Comparison of ENCODE assay signal across 8 mouse cellular contexts in the genomic region with DNA sequence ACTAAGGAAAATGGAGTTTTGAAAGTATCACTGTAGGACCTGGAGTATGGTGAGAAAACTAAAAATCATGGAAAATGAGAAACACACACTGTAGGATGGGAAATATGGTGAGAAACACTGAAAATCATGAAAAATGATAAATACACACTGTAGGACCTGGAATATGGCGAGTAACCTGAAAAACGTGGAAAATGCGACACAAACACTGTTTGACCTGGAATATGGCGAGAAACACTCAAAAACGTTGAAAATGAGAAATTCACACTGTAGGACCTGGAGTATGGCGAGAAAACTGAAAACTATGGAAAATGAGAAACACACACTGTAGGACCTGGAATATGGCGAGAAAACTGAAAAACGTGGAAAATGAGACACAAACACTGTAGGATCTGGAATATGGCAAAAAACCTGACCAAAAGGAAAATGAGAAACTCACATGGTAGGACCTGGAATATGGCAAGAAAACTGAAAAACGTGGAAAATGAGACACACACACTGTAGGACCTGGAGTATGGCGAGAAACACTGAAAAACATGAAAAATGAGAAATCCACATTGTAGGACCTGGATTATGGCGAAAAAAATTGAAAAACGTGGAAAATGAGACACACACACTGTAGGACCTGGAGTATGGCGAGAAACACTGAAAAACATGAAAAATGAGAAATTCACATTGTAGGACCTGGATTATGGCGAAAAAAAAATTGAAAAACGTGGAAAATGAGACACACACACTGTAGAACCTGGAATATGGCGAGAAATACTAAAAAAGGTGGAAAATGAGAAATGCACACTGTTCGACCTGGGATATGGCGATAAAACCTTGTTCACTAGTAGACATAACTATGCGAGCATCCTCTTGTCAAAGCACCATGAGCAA.
DNase-seq lines count a peak whose midpoint lies in the region; ATAC-seq lines count a peak whose summit lies in the region.
"Had no signal": no experiment of that assay in that cellular context is flagged by ENCODE, and none has a peak within 500 bp of the region (broad histone marks: within the 10 kb centered on the region; RNA-seq: fewer than 3 reads in every experiment).

No protein-coding gene starts in this region.

- H3K27ac ChIP-seq in hindbrain, embryonic 15.5 days (replicated peaks): no peak overlapping the region
- H3K27ac ChIP-seq in midbrain, embryonic 12.5 days (replicated peaks): no peak overlapping the region

- H3K4me1 ChIP-seq in hindbrain, embryonic 15.5 days (replicated peaks): no peaks in the 10 kb centered on the region
- no peaks in the 10 kb centered on the region for H3K4me1 ChIP-seq in midbrain, embryonic 12.5 days

- H3K9ac ChIP-seq in hindbrain, embryonic 15.5 days: no peak overlapping the region
- H3K9ac ChIP-seq in midbrain, embryonic 12.5 days (replicated peaks): no peak overlapping the region

- WGBS in hindbrain, embryonic 15.5 days: 63% methylated on average over 19 of the region's 19 CpGs
- 58% methylated on average over 19 of the region's 19 CpGs for WGBS in midbrain, embryonic 12.5 days

- no peaks in the 10 kb centered on the region for H3K27me3 ChIP-seq in hindbrain, embryonic 15.5 days
- H3K27me3 ChIP-seq in midbrain, embryonic 12.5 days: no peaks in the 10 kb centered on the region

- ATAC-seq in common myeloid progenitor, adult 5-6 weeks (replicated peaks; ENCODE audit: low read depth, poor library complexity, severe bottlenecking): peak; percentile 83
- ATAC-seq in hindbrain, embryonic 15.5 days (ENCODE audit: low FRiP score, low read depth): peak; percentile 97
- ATAC-seq in midbrain, embryonic 12.5 days (ENCODE audit: low FRiP score, low read depth): peak; percentile 98

- no peak overlapping the region for H3K4me2 ChIP-seq in hindbrain, embryonic 15.5 days
- no peak overlapping the region for H3K4me2 ChIP-seq in midbrain, embryonic 12.5 days (replicated peaks)

- H3K36me3 ChIP-seq in hindbrain, embryonic 15.5 days: no peaks in the 10 kb centered on the region
- H3K36me3 ChIP-seq in midbrain, embryonic 12.5 days: no peaks in the 10 kb centered on the region

- H3K4me3 ChIP-seq in hindbrain, embryonic 15.5 days: no peak overlapping the region
- no peak overlapping the region for H3K4me3 ChIP-seq in midbrain, embryonic 12.5 days
- H3K4me3 ChIP-seq: myocyte had no signal

- H3K9me3 ChIP-seq in hindbrain, embryonic 15.5 days: peaks cover 3% of the 10 kb centered on the region; the same call in 1 of the 2 replicates
- H3K9me3 ChIP-seq in midbrain, embryonic 12.5 days: 0 out of 2 replicates have a peak, but pooled peaks cover 3% of the 10 kb centered on the region

- peak; percentile 37 for DNase-seq in retina, adult 2 months (ENCODE audit: low read depth, low spot score)
- DNase-seq in retina, embryonic 14.5 days (ENCODE audit: low spot score): no peak
- no peak for DNase-seq in ovary, postnatal 10 days (ENCODE audit: low spot score)
- DNase-seq in B cell, adult 2 months: no peak
